Mouse (Mus musculus) yolk sac, embryonic 10.5 days (tissue): ENCODE measurements around the gene Sct.

Source experiments
- DNase-seq: peaks from one replicate; pipeline ENCODE4 v3.0.0-alpha.2; 2017; ENCODE audit warnings: low spot score

Gene Sct

DNA sequence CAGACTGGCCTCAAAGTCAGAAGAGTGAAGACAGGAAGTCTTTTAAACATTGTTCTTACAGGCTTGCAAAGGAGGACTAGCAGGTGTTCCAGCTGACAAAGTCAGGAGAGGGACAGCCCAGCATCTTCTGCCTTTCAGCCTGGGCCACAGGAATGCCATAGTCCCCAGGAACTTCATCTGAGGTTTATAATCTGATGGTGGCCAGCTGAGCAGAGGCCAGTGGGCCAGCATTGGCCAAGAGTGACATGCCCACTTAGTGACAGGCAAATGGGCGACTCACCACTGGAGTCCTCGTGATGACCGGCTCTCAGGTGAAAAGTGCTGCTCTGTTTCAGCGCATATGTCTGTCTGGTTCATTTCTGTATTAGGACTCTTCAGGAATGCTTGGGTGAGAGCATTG lies 48.4 kb downstream of the Sct start:
- DNase-seq: no peak

DNA sequence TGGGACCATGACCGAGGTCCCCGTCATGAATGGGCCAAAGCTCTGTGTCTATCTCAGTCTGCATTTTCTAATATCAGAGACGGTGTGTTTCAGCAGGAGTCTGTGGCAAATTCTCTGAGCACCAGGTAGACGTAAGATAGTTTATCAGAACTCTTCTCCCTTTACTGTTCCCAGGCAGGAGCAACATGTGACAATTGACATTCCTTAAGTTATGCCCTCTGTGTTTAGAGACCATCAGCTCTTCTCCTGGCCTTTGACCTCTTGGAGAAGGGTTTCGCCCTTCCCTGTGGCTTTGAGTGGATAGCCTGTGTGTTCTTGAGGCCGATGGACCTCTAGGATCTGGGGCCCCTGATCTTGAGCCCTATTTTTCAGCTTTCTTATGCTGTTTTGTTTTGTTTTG lies 49.2 kb downstream of the Sct start:
- DNase-seq: peak; percentile 64
